Mouse (Mus musculus): ENCODE measurements around the gene Pfkp. TPM values are rescaled to one million over a fixed set of nuclear protein-coding genes. Genes with fewer than 3 reads are reported as not detected.

Gene Pfkp
- polyA plus RNA-seq, 1 experiment from 2014 or later: 12.5 TPM

- Histone ChIP-seq H3K9me3 (no peaks in the 10 kb centered on the region), H3K36me3 (replicated peaks) (0 out of 2 replicates have a peak, but pooled peaks cover 2% of the 10 kb centered on the region), H3K4me1 (peaks cover 9% of the 10 kb centered on the region; the same call in 1 of the 2 replicates), H3K4me3 (no peak overlapping the region), H3K27ac (no peak overlapping the region), H3K27me3 (ENCODE audit: poor library complexity, severe bottlenecking) (no peaks in the 10 kb centered on the region)
- WGBS: 90% methylated on average over 4 of the region's 4 CpGs
- no peak for DNase-seq (ENCODE audit: extremely low spot score, low spot score)
Observed at GRCm38 (mm10) chr13:6624121-6624520, 24.5 kb downstream of the Pfkp start.

- Histone ChIP-seq H3K9me3 (no peaks in the 10 kb centered on the region), H3K36me3 (replicated peaks) (0 out of 2 replicates have a peak, but pooled peaks cover 2% of the 10 kb centered on the region), H3K4me1 (peaks cover 9% of the 10 kb centered on the region; the same call in 1 of the 2 replicates), H3K4me3 (no peak overlapping the region), H3K27ac (no peak overlapping the region), H3K27me3 (ENCODE audit: poor library complexity, severe bottlenecking) (no peaks in the 10 kb centered on the region)
- WGBS: 92% methylated on average over 20 of the region's 20 CpGs
- no peak for DNase-seq (ENCODE audit: extremely low spot score, low spot score)
Observed at GRCm38 (mm10) chr13:6621831-6622230, 26.7 kb downstream of the Pfkp start.

- DNase-seq (ENCODE audit: extremely low spot score, low spot score): no peak
Observed at GRCm38 (mm10) chr13:6620250-6620649, 28.3 kb downstream of the Pfkp start.

GRCm38 (mm10) chr13:6618711-6619110 is 29.9 kb downstream of the Pfkp start:
- H3K27me3 ChIP-seq (ENCODE audit: poor library complexity, severe bottlenecking): no peaks in the 10 kb centered on the region
- no peaks in the 10 kb centered on the region for H3K9me3 ChIP-seq
- 83% methylated on average over 3 of the region's 3 CpGs for WGBS
- no peak overlapping the region for H3K4me3 ChIP-seq
- DNase-seq (ENCODE audit: extremely low spot score, low spot score): no peak
- no peak overlapping the region for H3K27ac ChIP-seq
- 0 out of 2 replicates have a peak, but pooled peaks cover 2% of the 10 kb centered on the region for H3K36me3 ChIP-seq (replicated peaks)
- H3K4me1 ChIP-seq: no peaks in the 10 kb centered on the region

More at GRCm38 (mm10) chr13:6620250-6620649, 28.3 kb downstream of the Pfkp start:
- no peak overlapping the region for H3K27ac ChIP-seq
- no peaks in the 10 kb centered on the region for H3K27me3 ChIP-seq (ENCODE audit: poor library complexity, severe bottlenecking)
- no peaks in the 10 kb centered on the region for H3K9me3 ChIP-seq
- WGBS: 93% methylated on average over 3 of the region's 3 CpGs
- H3K4me3 ChIP-seq: no peak overlapping the region
- H3K4me1 ChIP-seq: no peaks in the 10 kb centered on the region
- H3K36me3 ChIP-seq (replicated peaks): 0 out of 2 replicates have a peak, but pooled peaks cover 2% of the 10 kb centered on the region

DNA sequence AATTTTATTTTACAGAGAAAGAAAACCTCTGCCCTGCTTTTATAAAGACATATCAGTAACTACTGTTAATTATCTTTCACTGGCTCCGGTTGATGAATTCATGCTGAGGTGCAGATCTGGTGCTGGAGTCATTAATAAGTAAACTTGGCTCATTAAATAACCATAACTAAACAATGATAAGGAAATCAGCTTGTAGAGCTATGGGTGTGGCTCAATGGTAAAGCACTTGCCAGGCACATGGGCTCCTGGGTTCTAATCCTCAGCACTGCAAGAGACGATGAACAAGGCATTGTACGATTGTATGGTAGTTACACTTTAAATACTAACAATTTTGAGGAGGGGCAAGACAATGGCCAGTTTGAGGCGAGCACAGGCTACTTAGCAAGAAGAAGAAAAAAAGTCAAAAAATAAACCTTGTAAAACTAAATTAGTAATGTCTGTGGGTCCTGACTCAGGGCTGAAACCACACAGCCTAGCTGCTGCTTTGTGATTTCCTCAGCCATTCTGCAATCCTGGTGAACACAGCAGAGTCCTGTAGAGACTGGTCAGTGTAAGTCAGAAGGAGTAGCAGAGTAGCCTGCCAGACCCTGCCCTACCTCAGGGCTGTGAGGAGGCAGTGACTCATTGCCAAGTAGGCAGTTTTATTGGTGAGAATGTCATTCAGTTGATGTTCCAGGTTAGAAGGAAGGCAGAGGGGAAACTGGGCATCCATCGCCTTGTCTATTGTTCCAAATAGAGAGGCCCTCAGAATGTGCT is 34.7 kb downstream of the Pfkp start:
- Histone ChIP-seq H3K9me3 (no peaks in the 10 kb centered on the region), H3K36me3 (replicated peaks) (no peaks in the 10 kb centered on the region), H3K4me3 (no peak overlapping the region), H3K4me1 (no peaks in the 10 kb centered on the region), H3K27ac (no peak overlapping the region), H3K27me3 (ENCODE audit: poor library complexity, severe bottlenecking) (no peaks in the 10 kb centered on the region)
- DNase-seq (ENCODE audit: extremely low spot score, low spot score): no peak
- 92% methylated on average over 5 of the region's 5 CpGs for WGBS

DNA sequence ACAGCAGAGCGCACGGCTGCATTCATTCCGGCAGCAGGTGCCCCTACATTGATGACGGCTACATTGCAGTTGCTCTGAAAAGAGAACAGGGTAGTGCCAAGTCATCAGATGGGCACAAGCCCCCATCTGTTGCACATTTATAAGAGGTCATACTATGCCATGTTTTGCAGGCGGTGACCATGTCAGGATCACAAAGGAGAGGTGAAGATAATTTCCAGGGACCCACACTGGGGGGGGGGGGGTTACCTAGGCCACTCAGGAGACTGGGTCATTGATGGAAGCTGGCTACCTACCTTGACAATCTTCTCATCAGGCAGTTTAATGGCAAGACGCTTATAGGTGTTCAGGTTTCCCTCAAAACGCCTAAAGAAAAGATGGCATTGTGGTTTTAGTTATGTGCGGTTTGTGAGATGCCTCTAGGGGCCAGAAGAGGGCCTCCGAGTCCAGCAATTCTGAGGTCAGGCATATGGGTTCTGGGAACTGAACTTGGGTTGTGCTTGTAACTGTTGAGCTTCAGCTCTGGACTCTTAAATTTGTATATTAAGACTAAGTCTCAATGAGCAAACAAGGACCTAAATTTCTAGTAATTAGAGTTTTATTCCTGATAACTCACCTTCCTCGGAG is 45.7 kb downstream of the Pfkp start:
- no peak for DNase-seq (ENCODE audit: extremely low spot score, low spot score)
- Histone ChIP-seq H3K4me1 (no peaks in the 10 kb centered on the region), H3K9me3 (no peaks in the 10 kb centered on the region), H3K27me3 (ENCODE audit: poor library complexity, severe bottlenecking) (no peaks in the 10 kb centered on the region), H3K27ac (no peak overlapping the region), H3K4me3 (no peak overlapping the region), H3K36me3 (replicated peaks) (no peaks in the 10 kb centered on the region)
- WGBS: 90% methylated on average over 10 of the region's 10 CpGs

- Histone ChIP-seq H3K36me3 (replicated peaks) (no peaks in the 10 kb centered on the region), H3K9me3 (no peaks in the 10 kb centered on the region), H3K4me3 (no peak overlapping the region), H3K27me3 (ENCODE audit: poor library complexity, severe bottlenecking) (no peaks in the 10 kb centered on the region), H3K4me1 (no peaks in the 10 kb centered on the region), H3K27ac (no peak overlapping the region)
- no peak for DNase-seq (ENCODE audit: extremely low spot score, low spot score)
- WGBS: 92% methylated on average over 2 of the region's 2 CpGs
Observed at GRCm38 (mm10) chr13:6601676-6602075, 46.9 kb downstream of the Pfkp start.

- no peak overlapping the region for H3K4me3 ChIP-seq
- DNase-seq (ENCODE audit: extremely low spot score, low spot score): no peak
- H3K27me3 ChIP-seq (ENCODE audit: poor library complexity, severe bottlenecking): no peaks in the 10 kb centered on the region
- no peak overlapping the region for H3K27ac ChIP-seq
- no peaks in the 10 kb centered on the region for H3K4me1 ChIP-seq
- 93% methylated on average over 8 of the region's 8 CpGs for WGBS
- no peaks in the 10 kb centered on the region for H3K9me3 ChIP-seq
- H3K36me3 ChIP-seq (replicated peaks): no peaks in the 10 kb centered on the region
Observed at GRCm38 (mm10) chr13:6600626-6601025, 48.0 kb downstream of the Pfkp start.

DNA sequence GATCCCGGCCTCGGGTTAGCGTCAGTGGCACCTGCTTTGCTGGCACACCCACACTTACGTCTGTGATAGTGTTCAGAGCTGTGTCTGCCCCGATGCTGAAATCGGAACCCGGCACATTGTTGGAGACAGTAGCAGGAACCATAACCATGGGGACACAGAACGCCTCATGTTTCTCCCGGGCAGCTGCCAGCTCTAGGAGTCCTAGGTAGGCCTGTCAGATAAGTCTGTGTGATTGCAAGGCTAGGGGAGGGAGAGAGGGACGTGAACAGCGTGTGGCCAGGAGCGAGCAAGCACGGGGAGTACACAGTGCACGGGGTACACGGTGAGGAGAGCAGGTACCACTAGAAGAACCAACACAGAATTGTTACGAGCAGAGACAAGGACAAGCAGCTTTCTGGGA is 50.8 kb downstream of the Pfkp start:
- Histone ChIP-seq H3K27ac (no peak overlapping the region), H3K9me3 (no peaks in the 10 kb centered on the region), H3K27me3 (ENCODE audit: poor library complexity, severe bottlenecking) (no peaks in the 10 kb centered on the region), H3K36me3 (replicated peaks) (no peaks in the 10 kb centered on the region), H3K4me1 (no peaks in the 10 kb centered on the region), H3K4me3 (no peak overlapping the region)
- no peak for DNase-seq (ENCODE audit: extremely low spot score, low spot score)
- 94% methylated on average over 16 of the region's 16 CpGs for WGBS

GRCm38 (mm10) chr13:6595403-6595802 is 53.2 kb downstream of the Pfkp start:
- Histone ChIP-seq H3K9me3 (no peaks in the 10 kb centered on the region), H3K4me3 (no peak overlapping the region), H3K27ac (no peak overlapping the region), H3K4me1 (no peaks in the 10 kb centered on the region), H3K36me3 (replicated peaks) (no peaks in the 10 kb centered on the region), H3K27me3 (ENCODE audit: poor library complexity, severe bottlenecking) (no peaks in the 10 kb centered on the region)
- WGBS: 91% methylated on average over 4 of the region's 4 CpGs
- no peak for DNase-seq (ENCODE audit: extremely low spot score, low spot score)

DNA sequence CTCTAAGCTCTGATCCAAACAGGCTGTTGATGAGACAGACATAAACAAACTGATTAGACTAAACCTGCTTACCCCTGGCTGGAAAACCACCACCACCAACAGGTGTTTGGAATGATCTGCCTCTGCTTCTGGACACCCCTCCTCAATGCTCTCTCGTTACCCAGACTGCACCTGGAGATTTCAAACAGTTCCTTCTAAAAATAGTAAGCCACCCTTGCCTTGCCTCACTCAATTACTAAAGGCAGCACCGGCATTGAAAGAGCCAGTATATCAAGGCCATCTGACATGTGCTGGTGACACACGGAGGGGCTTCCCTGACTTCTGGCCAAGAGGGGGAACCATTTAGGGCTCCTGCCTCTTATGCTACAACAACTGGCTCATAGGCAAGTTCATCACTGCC is 57.7 kb downstream of the Pfkp start:
- no peak for DNase-seq (ENCODE audit: extremely low spot score, low spot score)
- 71% methylated on average over 3 of the region's 3 CpGs for WGBS
- no peak overlapping the region for H3K27ac ChIP-seq
- H3K4me1 ChIP-seq: no peaks in the 10 kb centered on the region
- no peaks in the 10 kb centered on the region for H3K27me3 ChIP-seq (ENCODE audit: poor library complexity, severe bottlenecking)
- no peak overlapping the region for H3K4me3 ChIP-seq
- H3K9me3 ChIP-seq: no peaks in the 10 kb centered on the region
- no peaks in the 10 kb centered on the region for H3K36me3 ChIP-seq (replicated peaks)

- no peaks in the 10 kb centered on the region for H3K9me3 ChIP-seq
- no peaks in the 10 kb centered on the region for H3K27me3 ChIP-seq (ENCODE audit: poor library complexity, severe bottlenecking)
- peaks cover 9% of the 10 kb centered on the region for H3K36me3 ChIP-seq (replicated peaks)
- no peak overlapping the region for H3K27ac ChIP-seq
- no peak for DNase-seq (ENCODE audit: extremely low spot score, low spot score)
- H3K4me1 ChIP-seq: no peaks in the 10 kb centered on the region
- H3K4me3 ChIP-seq: no peak overlapping the region
- WGBS: 79% methylated on average over 9 of the region's 9 CpGs
Observed at GRCm38 (mm10) chr13:6586009-6586408, 62.6 kb downstream of the Pfkp start.

DNA sequence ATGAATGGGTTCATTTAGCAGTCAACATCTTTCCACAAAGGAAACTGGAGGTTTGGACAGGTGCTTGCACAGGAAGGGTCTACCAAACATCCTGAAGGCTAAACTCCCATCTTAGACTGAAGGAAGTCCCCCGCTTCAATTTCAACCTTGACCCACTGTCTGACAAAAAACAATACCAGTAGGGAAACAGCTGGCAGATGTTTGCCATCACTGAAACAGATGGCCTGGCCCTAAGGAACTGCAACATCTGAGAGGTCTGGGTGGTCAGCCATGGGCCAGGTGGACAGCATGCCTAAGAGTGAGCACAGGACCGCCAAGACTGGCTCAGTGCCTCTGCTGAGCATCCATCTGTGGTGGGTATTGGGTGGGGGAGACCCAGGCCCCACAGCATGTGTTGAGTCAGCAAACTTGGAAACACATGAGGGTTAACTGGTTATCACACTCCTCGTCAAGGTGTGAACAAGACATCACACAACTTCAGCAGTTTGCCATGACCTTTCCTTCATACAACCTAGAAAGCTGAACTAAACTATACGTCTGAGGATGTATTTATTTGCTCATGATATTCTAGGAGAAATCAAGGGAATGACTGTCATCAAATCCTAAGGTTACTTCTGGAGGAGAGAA is 65.0 kb downstream of the Pfkp start:
- WGBS: 90% methylated on average over 4 of the region's 4 CpGs
- no peak for DNase-seq (ENCODE audit: extremely low spot score, low spot score)
- Histone ChIP-seq H3K27me3 (ENCODE audit: poor library complexity, severe bottlenecking) (no peaks in the 10 kb centered on the region), H3K4me1 (no peaks in the 10 kb centered on the region), H3K36me3 (replicated peaks) (peaks cover 32% of the 10 kb centered on the region), H3K4me3 (no peak overlapping the region), H3K9me3 (no peaks in the 10 kb centered on the region), H3K27ac (no peak overlapping the region)
